Mouse (Mus musculus): Measurements from ENCODE around the gene Wdr41. TPM values are rescaled to one million over a fixed set of nuclear protein-coding genes. Genes with fewer than 3 reads are reported as not detected.

Gene Wdr41
- 17.2 and 19.5 TPM in 2 replicates for total RNA-seq (2021)
- long read RNA-seq, experiment 1, partial matches to known transcripts = 6 of 21 reads
- long read RNA-seq, experiment 1, other reads (novel, unspliced or antisense) = 15 of 21 reads
- long read RNA-seq, experiment 2, partial matches to known transcripts = 1 of 20 reads
- long read RNA-seq, experiment 2, other reads (novel, unspliced or antisense) = 19 of 20 reads

DNA sequence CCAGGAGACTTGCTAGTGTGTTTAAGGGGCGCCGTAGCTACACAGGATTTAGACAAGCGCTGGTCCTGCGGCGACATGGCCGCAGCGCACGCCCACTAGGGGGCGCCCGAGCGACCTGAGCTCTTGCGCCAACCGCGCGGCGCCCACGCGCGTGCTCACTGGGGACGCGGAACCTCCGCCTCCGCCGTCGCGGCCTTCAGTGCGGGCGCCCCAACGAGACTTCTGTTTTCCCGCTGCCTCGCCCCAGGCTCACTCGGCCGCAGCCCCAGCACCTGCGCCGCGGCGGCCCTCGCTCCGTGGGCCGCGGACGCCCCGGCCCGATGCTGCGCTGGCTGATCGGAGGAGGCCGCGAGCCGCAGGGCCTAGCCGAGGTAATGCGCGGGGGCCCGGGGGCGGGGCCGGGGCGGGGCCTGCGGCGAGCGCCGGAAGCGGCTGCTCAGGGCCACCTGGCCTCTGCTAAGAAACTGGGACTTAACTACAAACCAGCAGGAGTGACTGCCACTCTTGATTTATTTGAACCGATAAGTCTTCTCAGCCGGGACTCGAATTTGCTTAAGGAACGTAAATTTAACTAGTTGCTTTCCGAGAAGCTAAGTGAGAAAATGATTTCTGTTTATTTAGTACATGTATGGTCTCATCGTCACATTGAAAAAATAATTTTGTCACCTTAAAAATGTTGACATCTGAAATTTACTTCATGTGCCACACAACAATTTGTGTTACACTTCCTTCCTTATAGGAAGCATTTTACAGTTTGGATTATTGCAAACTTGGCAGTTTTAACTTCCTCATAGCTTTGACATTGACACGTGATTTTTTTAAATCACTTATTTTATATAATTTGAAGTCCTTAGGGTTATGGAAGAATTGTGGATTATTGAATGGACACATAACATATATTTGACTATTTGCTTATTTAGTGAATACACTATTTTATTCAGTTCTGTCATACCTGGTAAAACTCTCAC is at the start of gene Wdr41:
TSS of gene Wdr41 (plus strand) at position 126 of the 968 bp plus-strand sequence.
- peak; percentile 94 for DNase-seq

DNA sequence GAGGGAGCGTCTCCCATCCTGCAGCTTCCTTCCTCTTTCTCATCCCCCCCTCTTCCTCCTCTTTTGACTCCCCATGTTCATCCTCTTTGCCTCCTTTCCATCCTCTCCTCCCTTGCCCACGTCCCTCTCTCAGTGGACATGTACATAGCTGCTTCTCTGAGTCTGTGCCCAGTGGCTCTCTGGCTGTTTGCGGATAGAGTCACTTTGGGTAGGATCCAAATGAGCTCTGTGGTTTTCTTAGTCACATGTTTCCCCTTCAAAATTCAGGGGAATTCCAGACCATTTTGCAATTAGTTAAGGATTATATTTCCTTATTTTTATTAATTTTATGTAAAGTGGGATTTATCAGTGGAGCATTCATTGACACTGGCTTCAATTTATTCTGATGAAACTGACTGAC is 48.1 kb upstream of the Wdr41 start:
- no peak for DNase-seq

DNA sequence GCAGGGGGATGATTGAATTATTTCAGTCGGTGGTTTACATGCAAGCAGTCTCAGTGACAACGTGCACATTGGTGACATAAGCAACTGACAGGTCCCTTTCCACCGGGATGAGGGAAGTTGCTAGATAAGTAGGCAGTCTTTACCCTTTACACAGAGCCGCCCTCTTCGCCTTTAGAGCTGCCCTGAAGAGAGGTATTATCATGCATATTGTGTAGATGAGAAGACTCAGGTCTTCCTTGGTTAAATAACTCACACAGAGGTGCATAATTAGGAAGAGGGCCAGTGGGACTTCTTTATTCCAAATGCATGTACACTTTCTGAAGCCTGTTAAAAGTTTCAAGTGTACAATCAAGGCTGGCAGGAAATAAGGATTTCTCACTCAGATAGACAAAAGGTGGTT is 37.7 kb upstream of the Wdr41 start:
- no peak for DNase-seq

DNA sequence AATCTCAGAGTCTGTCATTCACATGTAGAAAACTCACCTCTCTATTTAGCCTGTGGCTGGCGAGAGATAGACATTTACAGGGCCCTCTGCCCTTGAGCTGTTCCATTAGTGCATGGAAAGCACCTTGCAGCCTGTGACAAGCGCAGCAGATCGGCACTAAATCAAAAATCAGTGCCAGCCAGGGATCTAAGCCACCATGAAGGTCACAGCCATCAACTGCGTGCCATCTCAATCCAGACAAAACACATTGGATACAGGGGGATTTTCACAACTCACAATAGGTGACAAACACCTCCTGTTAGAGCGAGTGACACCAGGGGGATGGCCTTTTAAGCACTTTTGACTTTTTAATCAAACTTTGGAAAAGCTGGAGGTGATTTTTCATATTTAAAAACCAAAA is 36.0 kb upstream of the Wdr41 start:
- peak; percentile 27 for DNase-seq

DNA sequence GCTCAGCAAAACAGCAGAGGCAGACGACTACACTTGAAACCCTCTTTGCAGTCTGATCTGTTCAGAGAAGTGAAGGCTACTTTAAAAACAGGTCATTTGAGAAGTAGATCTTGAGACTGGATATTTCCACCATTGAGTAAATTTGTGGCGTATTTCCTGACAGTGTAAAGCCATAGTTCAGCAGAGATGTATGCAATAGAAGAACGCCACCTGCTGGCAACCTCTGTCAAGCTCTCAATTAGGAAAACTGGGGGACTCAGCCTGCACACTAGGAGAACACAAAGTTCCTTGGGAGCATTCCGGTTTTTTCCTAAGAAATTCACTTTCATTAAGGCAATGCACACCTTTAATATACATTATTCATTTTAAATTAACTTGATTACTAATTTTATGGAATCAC is 34.9 kb upstream of the Wdr41 start:
- peak; percentile 77 for DNase-seq

DNA sequence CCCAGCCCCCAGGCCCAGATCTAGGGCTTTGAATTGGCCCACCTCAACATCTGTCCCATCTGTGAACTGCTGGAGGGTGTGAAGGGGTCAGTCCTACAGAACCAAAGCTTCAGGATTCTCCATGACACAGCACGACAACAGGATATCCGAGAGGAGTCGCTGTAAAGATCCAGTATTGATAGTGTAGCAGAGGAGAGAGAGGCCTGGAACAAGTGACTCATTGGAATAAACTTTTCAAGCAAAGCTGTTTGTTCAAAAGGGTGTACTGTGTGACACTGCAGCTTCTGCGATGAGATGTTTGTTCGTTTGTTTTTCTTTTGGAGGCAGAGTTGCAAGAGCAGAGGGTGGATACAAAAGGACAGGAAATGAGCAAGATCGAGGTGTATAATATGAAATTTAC is 20.2 kb upstream of the Wdr41 start:
- DNase-seq = no peak

DNA sequence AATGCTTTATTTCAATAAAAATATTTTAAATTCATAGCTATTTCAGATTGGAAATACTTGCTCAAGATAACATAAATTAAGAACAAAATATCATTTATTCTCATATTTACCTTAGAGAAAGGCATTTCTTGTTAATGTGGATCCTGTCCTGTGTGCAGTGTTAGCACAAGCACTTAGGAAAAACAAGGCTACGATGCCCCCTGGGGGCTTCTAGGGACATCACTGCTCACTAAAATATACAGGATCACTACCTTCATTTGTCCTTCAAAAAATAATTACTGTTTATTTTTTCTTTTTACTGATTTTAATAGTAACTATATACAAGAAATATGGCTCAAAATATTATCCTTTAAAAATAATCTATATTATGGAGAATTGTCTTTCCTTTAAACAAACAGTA is 18.2 kb upstream of the Wdr41 start:
- DNase-seq = no peak

DNA sequence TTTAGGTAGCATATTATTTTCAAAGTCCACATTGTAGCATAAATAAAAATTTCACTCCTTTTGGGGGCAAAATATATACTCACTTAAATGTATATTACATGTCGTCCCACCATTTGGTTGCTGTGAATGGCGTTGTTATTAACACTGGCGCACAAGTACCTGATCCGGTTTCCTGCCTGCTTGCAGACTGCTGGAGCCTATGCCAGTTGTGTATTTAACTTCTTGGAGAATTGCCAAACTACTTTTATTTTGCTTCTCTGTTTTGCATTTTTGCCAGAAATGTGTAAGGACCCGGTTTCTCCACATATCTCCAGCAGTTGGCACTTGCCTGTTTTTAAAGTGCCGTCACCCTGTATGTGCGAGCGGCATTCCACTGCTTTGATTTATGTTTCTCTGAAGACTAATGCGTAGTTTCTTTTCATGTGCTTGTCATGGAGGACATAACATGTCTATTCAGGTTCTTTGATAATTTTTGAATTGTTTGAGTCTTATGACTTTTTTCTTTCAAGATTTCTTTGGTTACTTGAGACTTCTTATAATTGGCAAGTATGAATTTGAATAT is 6.1 kb upstream of the Wdr41 start:
- peak; percentile 7 for DNase-seq

DNA sequence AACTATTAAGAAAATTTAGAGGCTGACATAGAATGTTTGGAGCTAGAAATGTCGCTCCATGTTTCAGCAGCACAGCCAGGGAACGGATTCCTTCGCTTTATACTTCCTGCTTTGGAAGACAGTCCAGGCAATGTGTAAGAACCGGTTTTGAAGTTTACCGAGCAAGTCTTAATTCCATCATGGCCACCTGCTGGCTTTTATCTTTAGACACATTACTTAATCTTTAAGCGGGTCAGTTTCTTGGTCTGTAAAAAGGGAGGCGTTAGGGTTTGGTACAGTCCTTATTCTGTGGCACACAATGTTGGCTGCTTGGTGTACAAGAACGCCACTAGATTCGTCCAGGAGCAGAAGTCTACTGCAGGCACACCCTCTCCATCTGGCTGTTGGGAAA is 321 bp upstream of the Wdr41 start:
- DNase-seq = no peak

DNA sequence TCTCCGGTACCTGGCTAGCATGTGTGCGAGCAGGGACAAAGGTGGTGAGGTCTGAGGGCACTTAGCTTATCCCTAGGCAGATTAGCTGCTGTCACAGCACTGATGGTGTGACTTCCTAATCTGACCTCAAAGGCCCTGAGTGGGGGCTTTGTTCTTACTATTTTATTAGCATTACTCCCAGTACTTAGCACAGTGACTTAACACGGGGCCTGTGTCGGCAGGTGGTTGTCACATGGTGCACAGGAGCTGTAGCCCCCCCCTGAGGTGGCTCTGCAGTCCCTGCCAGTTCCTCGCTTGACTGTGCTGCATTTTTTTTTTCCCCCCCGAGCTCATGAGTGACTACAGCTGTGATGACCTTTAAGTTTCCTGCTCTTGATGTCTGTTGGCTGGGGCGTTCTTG is 2.9 kb downstream of the Wdr41 start:
- no peak for DNase-seq

DNA sequence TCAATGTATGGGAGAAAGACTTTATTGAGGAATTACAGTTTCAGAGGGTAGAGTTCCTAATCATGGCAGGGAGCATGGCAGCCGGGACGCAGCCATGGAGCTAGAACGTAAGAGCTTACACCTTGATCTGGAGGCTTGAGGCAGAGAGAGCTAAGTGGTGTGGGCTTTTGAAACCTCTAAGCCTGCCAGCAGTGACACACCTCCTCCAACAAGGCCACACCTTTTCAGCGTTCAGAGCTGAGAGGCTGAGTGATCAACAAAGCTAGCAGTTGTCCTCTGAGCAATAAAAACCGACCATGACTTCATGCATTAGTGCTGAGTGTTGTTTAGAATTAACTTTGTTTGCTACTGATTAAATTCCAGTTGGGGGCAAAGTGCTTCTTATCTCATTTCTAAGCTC is 14.4 kb downstream of the Wdr41 start:
- DNase-seq = no peak

DNA sequence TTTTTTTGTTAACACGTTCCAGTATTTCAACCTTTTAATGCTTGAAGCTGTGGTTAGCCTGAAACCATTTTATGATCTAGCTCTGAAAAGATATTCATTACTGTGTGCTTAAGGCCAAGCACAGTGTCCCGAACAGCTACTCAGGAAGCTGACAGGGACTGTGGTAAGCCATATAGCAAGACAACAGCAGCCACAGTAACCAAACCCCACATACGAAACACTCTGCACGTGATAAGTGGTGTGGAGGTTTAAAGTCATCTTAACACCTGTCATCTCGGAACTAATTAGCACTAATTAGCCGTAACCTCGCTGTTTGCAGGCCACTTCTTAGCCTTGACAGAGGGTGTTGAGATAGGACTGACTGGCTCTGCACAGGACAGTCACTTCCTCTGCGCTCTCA is 31.1 kb downstream of the Wdr41 start:
- no peak for DNase-seq

DNA sequence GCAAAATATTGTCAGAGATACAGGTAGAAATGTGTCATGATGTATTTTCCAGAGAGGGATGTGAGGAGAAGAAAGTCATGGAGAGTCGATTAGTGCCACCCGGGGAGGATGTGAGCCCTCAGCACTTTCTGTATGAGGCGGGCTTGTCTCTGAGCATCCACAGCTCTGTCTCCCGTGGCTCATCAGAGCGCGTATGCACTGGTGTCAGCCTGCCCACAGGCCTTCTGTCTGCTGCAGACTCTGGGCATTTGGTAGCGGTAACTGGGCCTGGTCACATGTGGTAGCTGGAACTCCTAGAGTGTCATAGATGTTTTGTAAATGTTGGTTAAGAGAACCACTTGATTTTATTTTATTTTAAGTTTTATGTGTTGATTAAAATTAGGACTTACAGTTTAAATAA is 33.1 kb downstream of the Wdr41 start:
- DNase-seq = no peak

DNA sequence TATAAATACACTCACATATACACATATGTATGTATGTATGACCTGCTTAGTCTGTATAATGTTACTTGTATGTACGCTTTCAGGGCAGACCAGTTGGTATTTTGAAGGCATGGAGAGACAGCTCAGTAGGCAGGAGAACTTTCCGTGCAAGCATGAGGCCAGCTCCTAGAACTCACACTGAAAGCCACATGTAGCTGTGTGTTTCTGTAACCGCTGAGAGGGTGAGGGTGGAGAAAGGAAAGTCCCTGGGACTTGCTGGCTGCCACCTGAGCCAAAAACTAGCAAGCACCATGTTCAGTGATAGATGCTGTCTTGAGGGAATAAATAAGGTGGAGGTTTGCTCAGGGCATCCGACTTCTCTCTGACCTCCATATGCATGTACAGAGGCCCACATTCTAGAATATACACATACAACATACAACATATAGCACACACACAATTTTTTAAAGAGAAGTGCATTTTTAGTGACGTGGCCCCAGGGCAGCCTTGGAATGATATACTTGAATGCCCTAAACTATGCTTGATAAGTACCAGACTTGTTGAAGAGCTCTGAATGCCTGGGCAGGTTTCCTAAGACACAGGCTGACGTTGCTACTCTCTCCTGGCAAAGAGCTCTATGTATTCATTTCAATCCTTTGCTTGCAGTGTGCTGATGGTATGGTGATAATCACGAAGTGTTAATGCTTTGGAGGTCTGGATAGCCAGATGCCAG is 35.6 kb downstream of the Wdr41 start:
- DNase-seq = no peak

DNA sequence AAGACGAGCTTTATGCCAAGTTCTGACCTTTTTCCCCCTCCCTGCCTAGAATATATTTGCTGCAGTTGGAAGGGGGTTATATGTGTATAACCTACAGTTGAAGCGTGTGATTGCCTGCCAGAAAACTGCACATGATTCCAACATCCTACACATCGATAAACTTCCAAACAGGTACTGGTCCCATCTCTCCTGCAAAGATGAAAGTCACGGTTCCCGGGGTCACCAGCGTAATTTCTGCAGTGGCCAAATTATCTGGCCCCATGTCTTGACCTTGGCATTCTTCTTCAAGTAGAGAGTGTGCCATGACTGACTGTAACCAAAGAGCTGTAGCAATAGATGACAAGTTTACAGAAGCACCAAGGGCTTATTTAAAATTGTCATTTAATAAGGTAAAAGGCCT is 41.1 kb downstream of the Wdr41 start:
- no peak for DNase-seq

DNA sequence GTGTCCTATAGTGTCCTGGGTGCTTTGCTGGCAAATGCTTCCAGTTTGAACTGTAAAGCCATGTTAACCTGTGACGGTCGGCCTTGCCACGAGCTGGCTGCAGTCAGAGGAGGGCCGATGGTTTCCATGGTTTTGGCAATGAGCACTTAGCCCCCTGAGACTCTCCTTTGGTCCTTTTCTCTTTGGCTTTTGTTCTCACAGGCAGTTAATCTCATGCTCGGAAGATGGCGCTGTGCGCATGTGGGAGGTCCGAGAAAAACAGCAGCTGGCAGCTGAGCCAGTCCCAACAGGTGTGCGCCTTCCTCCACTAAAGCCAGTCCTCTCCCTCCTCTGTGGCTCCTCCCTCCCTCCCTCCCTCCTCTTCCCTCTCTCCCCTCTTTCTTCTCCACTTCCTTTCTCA is 41.8 kb downstream of the Wdr41 start:
- peak; percentile 78 for DNase-seq

DNA sequence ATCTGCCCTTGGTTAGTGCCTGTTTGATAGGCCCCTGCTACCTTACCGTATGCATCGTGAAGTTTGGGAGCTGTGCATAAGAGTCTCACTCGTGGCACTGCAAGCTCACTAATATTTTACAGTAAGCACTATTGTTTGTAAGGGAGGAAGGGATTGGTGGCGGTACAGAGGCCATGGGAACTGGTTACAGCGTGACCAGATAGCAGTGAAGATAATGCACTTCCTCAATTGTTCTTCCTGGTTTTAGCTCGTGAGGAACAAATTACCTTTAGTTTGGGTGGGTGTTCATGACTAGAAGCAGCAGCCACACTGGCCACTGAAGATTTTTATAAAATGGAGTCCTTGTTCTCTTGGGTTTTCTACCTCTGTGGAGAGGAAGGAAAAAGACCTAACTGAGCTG is 43.2 kb downstream of the Wdr41 start:
- DNase-seq = no peak

DNA sequence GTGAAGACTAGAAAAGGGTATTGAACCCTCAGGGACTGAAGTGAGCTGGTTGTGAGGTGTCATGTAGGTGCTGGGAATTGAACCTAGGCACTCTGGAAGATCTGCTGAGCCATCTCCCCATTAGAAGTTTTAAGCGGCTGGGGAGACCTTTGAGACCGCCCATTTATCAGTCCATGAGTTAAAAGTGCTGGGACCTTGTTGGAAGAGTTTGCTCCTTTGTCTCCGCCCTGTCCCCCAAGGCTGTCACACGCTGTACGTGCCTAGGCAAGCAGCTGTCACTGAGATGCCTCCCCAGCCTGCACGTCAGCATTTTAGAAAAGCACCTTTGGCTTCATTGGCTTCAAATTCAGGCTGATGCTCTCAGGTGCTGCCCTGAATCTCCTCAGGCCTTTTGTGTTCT is 44.1 kb downstream of the Wdr41 start:
- DNase-seq = no peak

DNA sequence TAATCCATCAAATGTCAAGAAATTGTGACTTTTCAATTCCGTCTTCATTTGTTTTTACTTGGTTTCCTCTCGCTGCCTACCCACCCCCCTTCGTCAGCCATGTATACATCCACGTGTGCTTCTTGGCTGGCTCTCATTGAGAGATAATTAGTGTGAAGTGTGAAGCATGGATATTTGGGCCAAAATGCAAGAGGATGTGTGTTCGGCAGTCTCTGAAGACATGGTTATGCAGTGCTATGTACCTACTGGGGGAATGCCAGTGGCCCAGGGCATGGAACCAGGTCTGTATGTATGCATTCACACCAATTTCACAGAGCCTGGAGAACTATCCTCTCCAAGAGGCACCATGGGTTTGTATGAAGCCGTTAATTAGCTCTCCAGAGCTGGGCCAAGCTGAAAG is 54.7 kb downstream of the Wdr41 start:
- DNase-seq = no peak

DNA sequence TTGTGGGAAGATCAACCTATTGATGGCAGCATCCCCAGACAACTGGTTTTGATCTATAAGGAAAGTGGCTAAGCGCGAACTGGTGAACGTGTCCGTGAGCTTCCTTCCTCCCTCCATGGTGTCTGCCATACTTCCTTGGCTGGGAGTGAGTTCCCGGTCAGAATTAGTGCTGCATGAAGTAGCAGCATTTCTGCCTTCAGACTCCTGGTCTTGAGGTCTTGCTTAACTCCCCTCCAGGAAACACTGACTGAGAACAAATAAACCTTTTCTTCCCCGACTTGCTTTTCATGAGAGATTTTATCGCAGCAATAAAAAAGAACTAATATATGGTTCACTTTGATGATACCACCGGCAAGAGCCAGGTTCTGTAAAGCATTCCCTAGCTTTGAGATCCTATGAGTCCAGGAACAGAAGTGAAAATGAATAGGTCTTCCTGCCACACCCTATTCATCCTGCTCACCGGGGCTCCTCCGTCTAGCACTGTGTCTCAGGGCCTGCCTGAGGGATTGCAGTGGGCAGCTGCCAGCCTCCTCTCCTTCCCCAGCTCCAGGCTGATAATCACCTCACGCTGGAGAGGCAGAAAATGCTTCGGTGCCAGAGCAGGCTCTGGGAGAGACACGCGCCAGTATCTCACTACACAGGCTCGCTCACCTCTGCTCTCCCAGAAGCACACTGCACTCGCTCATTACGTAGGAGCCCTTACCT is 56.1 kb downstream of the Wdr41 start:
- no peak for DNase-seq

DNA sequence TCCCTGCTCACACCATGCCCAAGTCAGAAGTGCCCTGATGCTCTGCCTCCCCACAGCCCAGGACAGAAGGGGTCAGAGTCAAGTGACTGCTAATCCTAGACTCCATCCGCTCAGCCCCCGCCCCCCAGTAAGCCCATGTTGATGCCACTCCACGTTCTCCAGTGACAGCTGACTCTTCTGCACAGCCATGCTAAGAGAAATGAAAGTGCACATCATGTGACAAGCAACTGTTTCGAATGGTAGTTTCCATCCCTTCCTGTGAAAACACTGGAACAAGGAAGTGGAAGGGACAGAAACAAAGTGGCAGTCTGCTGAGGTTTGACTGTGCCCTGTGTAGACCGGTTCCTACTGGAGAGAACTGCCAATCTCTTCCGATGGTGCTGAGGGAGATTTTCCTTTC is 56.8 kb downstream of the Wdr41 start:
- no peak for DNase-seq

DNA sequence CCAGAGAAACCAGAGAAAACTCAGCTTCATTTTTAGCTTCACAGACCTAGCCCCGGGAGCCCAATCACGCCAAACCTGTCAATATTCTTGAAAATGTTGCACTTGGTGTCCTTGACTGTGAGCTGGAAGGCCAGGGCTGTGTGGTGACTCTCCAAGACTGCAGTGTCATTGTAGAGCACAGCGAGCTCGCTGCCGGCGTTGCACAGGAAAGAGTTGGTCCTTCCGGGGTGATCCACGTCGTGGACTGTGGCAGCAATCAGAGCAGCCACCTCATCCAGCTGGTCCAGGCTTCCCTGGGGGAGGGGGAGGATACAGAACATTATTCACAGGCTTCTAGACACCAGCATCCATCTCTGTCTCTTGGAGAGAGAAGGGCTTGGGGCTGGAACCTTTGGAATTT is 58.0 kb downstream of the Wdr41 start:
- peak; percentile 80 for DNase-seq
